25 mouse cellular contexts compared by ENCODE assay signal in genomic region chr7:126083980-126084348, GRCm38 (mm10). TPM values are rescaled to one million over a fixed set of nuclear protein-coding genes. Genes with fewer than 3 reads are reported as not detected.
DNase-seq lines count a peak whose midpoint lies in the region; ATAC-seq and TF ChIP-seq lines count a peak whose summit lies in the region.
"Had no signal": no experiment of that assay in that cellular context is flagged by ENCODE, and none has a peak within 500 bp of the region (broad histone marks: within the 10 kb centered on the region; RNA-seq: fewer than 3 reads in every experiment).

No protein-coding gene starts in this region.

- H3K27me3 ChIP-seq in forebrain, embryonic 11.5 days (ENCODE audit: control insufficient read depth, insufficient read depth, low read length) = peaks cover 56% of the 10 kb centered on the region
- peaks cover 52% of the 10 kb centered on the region for H3K27me3 ChIP-seq in forebrain, embryonic 14.5 days (replicated peaks; ENCODE audit: control insufficient read depth, insufficient read depth, low read length)
- no peaks in the 10 kb centered on the region for H3K27me3 ChIP-seq in hindbrain, postnatal 0 days (ENCODE audit: insufficient read depth, low read length)
- peaks cover 63% of the 10 kb centered on the region for H3K27me3 ChIP-seq in hindbrain, embryonic 12.5 days
- peaks cover 43% of the 10 kb centered on the region for H3K27me3 ChIP-seq in lung, embryonic 16.5 days (ENCODE audit: control insufficient read depth, insufficient read depth, low read depth, low read length)
- H3K27me3 ChIP-seq in lung, postnatal 0 days (replicated peaks; ENCODE audit: insufficient read depth, low read length) = peaks cover 27% of the 10 kb centered on the region
- peaks cover 36% of the 10 kb centered on the region for H3K27me3 ChIP-seq in intestine, embryonic 16.5 days (replicated peaks; ENCODE audit: control insufficient read depth, insufficient read depth, low read length)

- H3K9ac ChIP-seq in forebrain, embryonic 11.5 days (ENCODE audit: low read length) = no peak overlapping the region
- H3K9ac ChIP-seq in forebrain, embryonic 14.5 days (ENCODE audit: low read length) = no peak overlapping the region
- H3K9ac ChIP-seq in hindbrain, postnatal 0 days (replicated peaks; ENCODE audit: low read length) = no peak overlapping the region
- H3K9ac ChIP-seq in hindbrain, embryonic 12.5 days = no peak overlapping the region
- H3K9ac ChIP-seq in lung, embryonic 16.5 days (ENCODE audit: low read length) = no peak overlapping the region
- no peak overlapping the region for H3K9ac ChIP-seq in lung, postnatal 0 days (replicated peaks; ENCODE audit: low read depth)
- H3K9ac ChIP-seq in intestine, embryonic 16.5 days (ENCODE audit: low read depth, low read length) = no peak overlapping the region
- H3K9ac ChIP-seq: embryonic facial prominence, embryonic 15.5 days; forebrain, embryonic 13.5 days; hindbrain, embryonic 14.5 days; liver, embryonic 12.5 days; liver, postnatal 0 days; stomach, embryonic 15.5 days had no signal

- no peak for TF ChIP-seq CTCF in hindbrain, postnatal 0 days (IDR thresholded peaks at IDR 0.05; ENCODE audit: low read depth)
- TF ChIP-seq CTCF in lung, postnatal 0 days (IDR thresholded peaks at IDR 0.05) = no peak

- ATAC-seq in forebrain, embryonic 11.5 days (replicated peaks; ENCODE audit: low FRiP score) = no peak
- ATAC-seq in forebrain, embryonic 14.5 days = no peak
- ATAC-seq in hindbrain, postnatal 0 days = no peak
- no peak for ATAC-seq in hindbrain, embryonic 12.5 days (ENCODE audit: low FRiP score)
- peak; percentile 5; the same call in 1 of the 2 replicates for ATAC-seq in lung, embryonic 16.5 days (ENCODE audit: low read depth)
- ATAC-seq in lung, postnatal 0 days = no peak
- ATAC-seq in intestine, embryonic 16.5 days = 0 out of 2 replicates have a peak, but pooled peaks have one; percentile 4
- ATAC-seq: forebrain, embryonic 13.5 days; liver, embryonic 12.5 days; liver, postnatal 0 days; Patski had no signal

- no peaks in the 10 kb centered on the region for H3K36me3 ChIP-seq in forebrain, embryonic 11.5 days (ENCODE audit: control insufficient read depth, insufficient read depth, low read length)
- no peaks in the 10 kb centered on the region for H3K36me3 ChIP-seq in forebrain, embryonic 14.5 days (ENCODE audit: control insufficient read depth, insufficient read depth, low read length)
- no peaks in the 10 kb centered on the region for H3K36me3 ChIP-seq in hindbrain, postnatal 0 days (ENCODE audit: insufficient read depth, low read length)
- no peaks in the 10 kb centered on the region for H3K36me3 ChIP-seq in hindbrain, embryonic 12.5 days
- H3K36me3 ChIP-seq in lung, embryonic 16.5 days (ENCODE audit: control insufficient read depth, insufficient read depth, low read length) = no peaks in the 10 kb centered on the region
- no peaks in the 10 kb centered on the region for H3K36me3 ChIP-seq in lung, postnatal 0 days (ENCODE audit: insufficient read depth, low read length)
- H3K36me3 ChIP-seq in intestine, embryonic 16.5 days (ENCODE audit: control insufficient read depth, insufficient read depth, low read length) = no peaks in the 10 kb centered on the region
- H3K36me3 ChIP-seq: embryonic facial prominence, embryonic 10.5 days; embryonic facial prominence, embryonic 15.5 days; heart, embryonic 10.5 days; liver, embryonic 12.5 days; midbrain, embryonic 10.5 days; stomach, embryonic 15.5 days had no signal

- DNase-seq in forebrain, embryonic 11.5 days (ENCODE audit: low spot score) = peak; percentile 47
- DNase-seq in forebrain, embryonic 14.5 days (ENCODE audit: low spot score) = no peak
- no peak for DNase-seq in hindbrain, postnatal 0 days (ENCODE audit: low spot score)
- no peak for DNase-seq in lung, postnatal 0 days (ENCODE audit: low spot score)
- DNase-seq: cerebellum, adult 8-10 months; gastrocnemius, postnatal 25 days; heart, adult 11 months; heart, postnatal 14 days; layer of hippocampus, postnatal 36 days; liver, postnatal 0 days had no signal

- H3K4me2 ChIP-seq in forebrain, embryonic 11.5 days (ENCODE audit: low read depth, low read length, severe bottlenecking) = no peak overlapping the region
- no peak overlapping the region for H3K4me2 ChIP-seq in forebrain, embryonic 14.5 days (ENCODE audit: low read length)
- 0 out of 2 replicates have a peak overlapping the region, but pooled peaks have one; percentile 7 for H3K4me2 ChIP-seq in hindbrain, postnatal 0 days (ENCODE audit: low read depth, low read length)
- H3K4me2 ChIP-seq in hindbrain, embryonic 12.5 days (replicated peaks) = no peak overlapping the region
- H3K4me2 ChIP-seq in lung, embryonic 16.5 days (ENCODE audit: low read depth, low read length) = no peak overlapping the region
- H3K4me2 ChIP-seq in lung, postnatal 0 days (replicated peaks; ENCODE audit: low read depth, low read length) = no peak overlapping the region
- no peak overlapping the region for H3K4me2 ChIP-seq in intestine, embryonic 16.5 days (ENCODE audit: low read depth, low read length)
- H3K4me2 ChIP-seq: embryonic facial prominence, embryonic 15.5 days; forebrain, embryonic 13.5 days; hindbrain, embryonic 14.5 days; liver, embryonic 12.5 days; stomach, embryonic 15.5 days had no signal

- peaks cover 15% of the 10 kb centered on the region; the same call in 1 of the 2 replicates for H3K4me1 ChIP-seq in forebrain, embryonic 11.5 days (replicated peaks; ENCODE audit: control insufficient read depth, insufficient read depth, low read length)
- H3K4me1 ChIP-seq in forebrain, embryonic 14.5 days (ENCODE audit: control insufficient read depth, insufficient read depth, low read length) = peaks cover 13% of the 10 kb centered on the region; the same call in 1 of the 2 replicates
- H3K4me1 ChIP-seq in hindbrain, postnatal 0 days (ENCODE audit: insufficient read depth, low read length) = peaks cover 13% of the 10 kb centered on the region
- H3K4me1 ChIP-seq in hindbrain, embryonic 12.5 days = peaks cover 40% of the 10 kb centered on the region
- peaks cover 21% of the 10 kb centered on the region for H3K4me1 ChIP-seq in lung, embryonic 16.5 days (replicated peaks; ENCODE audit: control insufficient read depth, insufficient read depth, low read length)
- peaks cover 7% of the 10 kb centered on the region for H3K4me1 ChIP-seq in lung, postnatal 0 days (ENCODE audit: insufficient read depth, low read depth, low read length)
- H3K4me1 ChIP-seq in intestine, embryonic 16.5 days (ENCODE audit: control insufficient read depth, insufficient read depth, low read length) = peaks cover 22% of the 10 kb centered on the region
- H3K4me1 ChIP-seq: liver, embryonic 12.5 days had no signal

- H3K4me3 ChIP-seq in forebrain, embryonic 11.5 days (ENCODE audit: low read depth, low read length) = no peak overlapping the region
- no peak overlapping the region for H3K4me3 ChIP-seq in forebrain, embryonic 14.5 days (ENCODE audit: low read depth, low read length)
- no peak overlapping the region for H3K4me3 ChIP-seq in hindbrain, postnatal 0 days (ENCODE audit: low read length)
- no peak overlapping the region for H3K4me3 ChIP-seq in hindbrain, embryonic 12.5 days
- H3K4me3 ChIP-seq in lung, embryonic 16.5 days (ENCODE audit: low read length) = no peak overlapping the region
- H3K4me3 ChIP-seq in lung, postnatal 0 days (ENCODE audit: low read depth, low read length) = no peak overlapping the region
- no peak overlapping the region for H3K4me3 ChIP-seq in intestine, embryonic 16.5 days (ENCODE audit: low read length)
- H3K4me3 ChIP-seq: embryonic facial prominence, embryonic 10.5 days; embryonic facial prominence, embryonic 15.5 days; forebrain, embryonic 13.5 days; heart, embryonic 10.5 days; liver, embryonic 12.5 days; midbrain, embryonic 10.5 days; stomach, embryonic 15.5 days had no signal

- no peaks in the 10 kb centered on the region for H3K9me3 ChIP-seq in forebrain, embryonic 11.5 days (ENCODE audit: control insufficient read depth, low read length)
- H3K9me3 ChIP-seq in forebrain, embryonic 14.5 days (replicated peaks; ENCODE audit: control insufficient read depth, low read length) = no peaks in the 10 kb centered on the region
- H3K9me3 ChIP-seq in hindbrain, postnatal 0 days (ENCODE audit: low read length) = no peaks in the 10 kb centered on the region
- no peaks in the 10 kb centered on the region for H3K9me3 ChIP-seq in hindbrain, embryonic 12.5 days (replicated peaks)
- no peaks in the 10 kb centered on the region for H3K9me3 ChIP-seq in lung, embryonic 16.5 days (ENCODE audit: control insufficient read depth, low read length)
- H3K9me3 ChIP-seq in lung, postnatal 0 days (ENCODE audit: low read length) = no peaks in the 10 kb centered on the region
- no peaks in the 10 kb centered on the region for H3K9me3 ChIP-seq in intestine, embryonic 16.5 days (ENCODE audit: control insufficient read depth, low read length)
- H3K9me3 ChIP-seq: embryonic facial prominence, embryonic 10.5 days; embryonic facial prominence, embryonic 15.5 days; forebrain, embryonic 13.5 days; heart, embryonic 10.5 days; liver, embryonic 12.5 days; midbrain, embryonic 10.5 days; stomach, embryonic 15.5 days had no signal

- no peak overlapping the region for H3K27ac ChIP-seq in forebrain, embryonic 11.5 days (ENCODE audit: low read depth, low read length)
- H3K27ac ChIP-seq in forebrain, embryonic 14.5 days (ENCODE audit: low read depth, low read length) = no peak overlapping the region
- no peak overlapping the region for H3K27ac ChIP-seq in hindbrain, postnatal 0 days
- H3K27ac ChIP-seq in hindbrain, embryonic 12.5 days = no peak overlapping the region
- H3K27ac ChIP-seq in lung, embryonic 16.5 days (ENCODE audit: low read length) = no peak overlapping the region
- H3K27ac ChIP-seq in lung, postnatal 0 days (ENCODE audit: low read length) = no peak overlapping the region
- no peak overlapping the region for H3K27ac ChIP-seq in intestine, embryonic 16.5 days (ENCODE audit: low read length)
- H3K27ac ChIP-seq: embryonic facial prominence, embryonic 10.5 days; embryonic facial prominence, embryonic 15.5 days; forebrain, embryonic 13.5 days; heart, embryonic 10.5 days; hindbrain, embryonic 14.5 days; liver, embryonic 12.5 days; midbrain, embryonic 10.5 days; stomach, embryonic 15.5 days had no signal

- no peak for TF ChIP-seq EP300 in lung, postnatal 0 days (IDR thresholded peaks at IDR 0.05)

- 16% methylated on average over 4 of the region's 4 CpGs for WGBS in forebrain, embryonic 11.5 days
- WGBS in forebrain, embryonic 14.5 days = 26% methylated on average over 4 of the region's 4 CpGs
- 13% methylated on average over 4 of the region's 4 CpGs for WGBS in hindbrain, postnatal 0 days
- WGBS in hindbrain, embryonic 12.5 days = 18% methylated on average over 4 of the region's 4 CpGs
- 20% methylated on average over 4 of the region's 4 CpGs for WGBS in lung, embryonic 16.5 days
- 17% methylated on average over 4 of the region's 4 CpGs for WGBS in lung, postnatal 0 days
- WGBS in intestine, embryonic 16.5 days = 22% methylated on average over 4 of the region's 4 CpGs

RNA-seq across cellular contexts. Expression of gene Gsg1l, which starts 1.8 kb away (rescaled TPM):
- 0.63 and 0.72 TPM in 2 replicates for polyA plus RNA-seq in forebrain, embryonic 11.5 days (2014; fragmentation: Nextera tagmentation; extraction: Ambion mirVana)
- 5.0 TPM in 2 replicates for polyA plus RNA-seq in forebrain, embryonic 14.5 days (2014; fragmentation: Nextera tagmentation; extraction: Ambion mirVana)
- total RNA-seq in hindbrain, postnatal 0 days (2014; rRNA removed) = 63.4 and 65.0 TPM in 2 replicates
- 20.8 and 22.0 TPM in 2 replicates for polyA plus RNA-seq in hindbrain, postnatal 0 days (2015; fragmentation: Nextera tagmentation; extraction: Ambion mirVana)
- polyA plus RNA-seq in hindbrain, embryonic 12.5 days (2016; fragmentation: Nextera tagmentation; extraction: Ambion mirVana) = 6.0 and 6.5 TPM in 2 replicates
- polyA plus RNA-seq in lung, embryonic 16.5 days (2015; fragmentation: Nextera tagmentation; extraction: Ambion mirVana) = 2.5 and 2.6 TPM in 2 replicates
- polyA plus RNA-seq in lung, postnatal 0 days (2015; fragmentation: Nextera tagmentation; extraction: Ambion mirVana) = 0.66 and 0.68 TPM in 2 replicates
- polyA plus RNA-seq in intestine, embryonic 16.5 days (2015; fragmentation: Nextera tagmentation; extraction: Ambion mirVana) = 0.48 and 0.69 TPM in 2 replicates
- total RNA-seq: megakaryocyte progenitor cell, adult 5-6 weeks; MEL; monocyte, adult 5-6 weeks had no signal
- polyA plus RNA-seq: liver, embryonic 12.5 days; Patski had no signal

Comparison
In these comparisons a context has a peak if more than half of its experiments do, and no peak if none do; other contexts are left out.
1. ATAC-seq: peak in lung, embryonic 16.5 days (single experiment) and intestine, embryonic 16.5 days (single experiment); none in forebrain, embryonic 11.5 days (single experiment), forebrain, embryonic 14.5 days (single experiment), hindbrain, postnatal 0 days (single experiment), hindbrain, embryonic 12.5 days (single experiment) and lung, postnatal 0 days (single experiment).